Mouse (Mus musculus): ENCODE data around the gene Drd1.

DNA sequence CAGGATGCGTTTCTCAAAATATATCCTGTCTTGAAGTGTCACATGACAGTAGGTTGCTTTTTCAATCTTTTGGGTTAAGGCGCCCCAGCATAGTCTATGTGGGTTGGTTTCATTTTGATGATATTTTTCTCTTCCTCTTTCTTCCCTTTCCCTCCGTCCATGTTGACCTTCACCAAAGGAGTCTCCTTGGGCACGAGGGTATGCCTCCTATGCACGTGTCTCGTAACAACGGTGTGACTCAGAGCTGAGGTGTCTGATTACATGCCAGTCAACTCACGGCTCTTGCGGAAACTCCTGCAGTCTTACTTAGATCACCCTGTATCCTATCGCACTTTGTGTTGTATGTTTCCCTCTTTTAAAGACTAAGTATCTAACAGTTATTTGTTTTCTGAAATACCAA, 48.4 kb upstream of the Drd1 start:
- TF ChIP-seq CTCF (IDR thresholded peaks at IDR 0.05; ENCODE audit: control insufficient read depth, insufficient read depth, insufficient read length): no peak
- peak; percentile 85 for TF ChIP-seq MAX (IDR thresholded peaks at IDR 0.05)
- TF ChIP-seq MYOD1 (IDR thresholded peaks at IDR 0.05; ENCODE audit: control insufficient read depth, insufficient read length, low read depth): no peak
